Mouse (Mus musculus) G1E (cell line): ENCODE results near the gene Syndig1.

Source experiments
- CTCF ChIP-seq: IDR thresholded peaks from 2 replicates; pipeline ENCODE4 v1.5.1; 2012; ENCODE audit warnings: low read depth, low read length, inconsistent platforms, mixed read lengths
- GATA1 ChIP-seq: IDR thresholded peaks from 2 replicates; pipeline ENCODE4 v1.6.1; 2012; ENCODE audit warnings: borderline replicate concordance, low read length, inconsistent platforms, mixed read lengths
- GATA2 ChIP-seq: IDR thresholded peaks from 2 replicates; pipeline ENCODE4 v1.6.1; 2012; ENCODE audit warnings: low read depth, low read length, inconsistent platforms, borderline replicate concordance
- POLR2AphosphoS5 ChIP-seq: IDR thresholded peaks from 2 replicates; pipeline ENCODE4 v1.6.1; 2012; ENCODE audit warnings: low read depth, low read length, inconsistent platforms; ENCODE audit not compliant: insufficient replicate concordance
- TAL1 ChIP-seq: conservative IDR thresholded peaks from 2 replicates; pipeline ENCODE4 v1.6.1; 2012; ENCODE audit warnings: low read depth, low read length, inconsistent platforms, mixed read lengths

DNA sequence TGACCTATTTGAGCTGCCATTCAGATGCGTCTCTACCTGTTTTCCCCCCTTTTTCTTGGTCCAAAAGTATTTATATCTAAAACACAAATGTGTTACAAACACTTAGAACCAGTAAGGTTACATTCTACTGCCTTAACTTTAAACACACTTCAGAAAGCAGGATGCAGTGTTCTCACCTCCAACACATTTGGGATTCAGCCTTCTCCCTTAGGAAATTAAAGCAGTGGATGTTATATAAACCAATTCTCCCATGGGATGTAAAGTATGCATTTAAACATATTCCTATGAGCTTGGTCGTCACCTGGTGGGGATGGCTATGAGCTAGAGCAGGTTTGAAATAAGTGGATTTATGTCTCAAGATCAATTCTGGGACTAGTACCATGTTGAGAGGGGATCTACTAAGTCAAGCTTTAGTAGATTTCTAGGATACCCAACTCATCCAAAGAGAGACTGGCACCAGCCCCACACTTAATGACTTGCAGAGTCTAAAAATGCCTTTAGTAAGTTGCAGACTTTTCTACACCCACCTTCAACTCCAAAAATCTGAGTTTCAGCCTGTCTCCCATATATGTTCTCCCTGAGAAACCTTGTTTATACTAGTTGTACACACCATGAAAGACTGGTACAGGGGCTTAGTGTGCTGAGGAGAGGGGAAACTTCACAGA, 7.6 kb downstream of the Syndig1 start:
- TF ChIP-seq GATA2 (no peak), TAL1 (no peak), CTCF (no peak), GATA1 (no peak), POLR2AphosphoS5 (no peak)
